Mouse (Mus musculus) E14TG2a.4 (cell line): Measurements from ENCODE around the gene Prr29.

Source experiments
- CTCF ChIP-seq: conservative IDR thresholded peaks from 2 replicates; pipeline ENCODE4 v1.5.1; 2014; ENCODE audit warnings: low read length
- NANOG ChIP-seq: IDR thresholded peaks from 2 replicates; pipeline ENCODE4 v1.6.1; 2014; ENCODE audit warnings: borderline replicate concordance, low read length, mixed read lengths

- no peak for TF ChIP-seq CTCF
- TF ChIP-seq NANOG: no peak
These were observed 12.1 kb upstream of the Prr29 start, which contains the start of gene Scn4a for GRCm38 (mm10) chr11:106353188-106353587.
